Mouse (Mus musculus) testis, postnatal 14 days (tissue): ENCODE results near the gene Vmn1r57.
"Not testable (repeated sequence)": the region's sequence is repeated elsewhere in the genome, so short reads cannot be mapped to it uniquely, and the experiment has no call there.

Experiments used
- DNase-seq: peaks from one replicate; pipeline ENCODE4 v3.0.0; 2021; ENCODE audit warnings: low spot score

Vmn1r57 gene

DNA sequence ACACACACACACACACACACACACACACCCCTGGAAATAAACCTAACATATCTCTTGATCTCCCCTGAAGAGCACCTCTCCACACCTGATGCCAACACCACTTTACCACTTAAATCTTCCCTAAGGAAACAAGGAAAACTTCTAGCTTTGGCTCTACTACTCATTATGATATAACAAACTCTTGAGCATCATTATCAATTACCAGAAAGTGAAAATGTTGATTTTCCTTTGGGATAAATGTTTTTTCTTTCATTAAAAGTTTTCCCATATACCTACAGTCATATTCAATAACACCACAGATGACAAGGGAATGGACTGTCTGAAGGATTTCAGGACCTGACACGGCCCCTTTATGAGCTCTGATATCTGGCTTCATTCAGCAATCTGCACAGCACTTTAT is at the start of gene Vmn1r57:
Gene Vmn1r57 (plus strand): TSS at position 301 of the 400 bp plus-strand sequence.
- DNase-seq = not testable (repeated sequence)

DNA sequence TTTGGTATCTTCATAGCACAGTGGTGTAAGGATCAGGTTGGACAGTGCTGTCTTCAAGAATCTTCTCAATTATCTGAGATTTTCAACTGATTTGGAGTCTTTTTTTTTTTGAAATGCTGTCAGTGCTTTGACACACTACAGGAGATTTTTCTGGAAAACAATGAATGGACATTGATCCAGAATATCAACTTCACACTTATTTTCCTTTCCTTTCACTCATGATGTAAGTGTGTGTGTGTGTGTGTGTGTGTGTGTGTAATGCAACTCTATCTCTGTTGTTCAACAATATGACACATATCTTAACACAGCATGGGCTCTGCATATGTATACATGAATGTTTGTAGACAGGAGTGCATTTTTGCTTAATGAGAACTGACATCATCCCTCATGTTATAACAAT is 21.6 kb upstream of the Vmn1r57 start, which contains the start of gene Vmn1r56:
Gene Vmn1r56 (minus strand): TSS at position 101 of the 400 bp plus-strand sequence.
- DNase-seq = not testable (repeated sequence)

DNA sequence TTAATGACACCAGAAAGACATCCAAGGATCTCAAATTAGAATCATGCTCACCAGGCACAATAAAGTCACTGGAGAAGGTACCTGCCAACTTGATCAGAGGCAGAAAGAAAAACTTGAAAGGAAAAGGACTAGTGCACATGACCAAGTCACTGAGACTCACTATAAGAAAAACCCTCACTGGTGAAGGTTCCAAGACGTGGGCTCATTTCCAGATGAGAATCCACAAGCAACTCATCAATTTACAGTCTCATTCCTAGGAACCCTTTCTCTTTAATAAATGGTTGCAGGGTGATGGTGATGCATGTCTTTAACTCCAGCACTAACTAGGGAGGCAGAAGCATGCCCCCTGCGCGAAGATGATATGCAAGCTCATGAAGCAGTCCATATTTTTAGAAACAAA is 44.8 kb downstream of the Vmn1r57 start:
- DNase-seq = no peak
